Mouse (Mus musculus): ENCODE data around the gene Ddx43. TPM values are rescaled to one million over a fixed set of nuclear protein-coding genes. Genes with fewer than 3 reads are reported as not detected.
A peak's percentile ranks its signal among the peaks of the same experiment; 100 is the strongest.
"Not testable (repeated sequence)": the region's sequence is repeated elsewhere in the genome, so short reads cannot be mapped to it uniquely, and the experiment has no call there.

Gene Ddx43
- total RNA-seq (2015; ENCODE audit: low replicate concordance) = not detected in 2 replicates
- total RNA-seq (2017; ENCODE audit: low replicate concordance) = not detected in 2 replicates

DNA sequence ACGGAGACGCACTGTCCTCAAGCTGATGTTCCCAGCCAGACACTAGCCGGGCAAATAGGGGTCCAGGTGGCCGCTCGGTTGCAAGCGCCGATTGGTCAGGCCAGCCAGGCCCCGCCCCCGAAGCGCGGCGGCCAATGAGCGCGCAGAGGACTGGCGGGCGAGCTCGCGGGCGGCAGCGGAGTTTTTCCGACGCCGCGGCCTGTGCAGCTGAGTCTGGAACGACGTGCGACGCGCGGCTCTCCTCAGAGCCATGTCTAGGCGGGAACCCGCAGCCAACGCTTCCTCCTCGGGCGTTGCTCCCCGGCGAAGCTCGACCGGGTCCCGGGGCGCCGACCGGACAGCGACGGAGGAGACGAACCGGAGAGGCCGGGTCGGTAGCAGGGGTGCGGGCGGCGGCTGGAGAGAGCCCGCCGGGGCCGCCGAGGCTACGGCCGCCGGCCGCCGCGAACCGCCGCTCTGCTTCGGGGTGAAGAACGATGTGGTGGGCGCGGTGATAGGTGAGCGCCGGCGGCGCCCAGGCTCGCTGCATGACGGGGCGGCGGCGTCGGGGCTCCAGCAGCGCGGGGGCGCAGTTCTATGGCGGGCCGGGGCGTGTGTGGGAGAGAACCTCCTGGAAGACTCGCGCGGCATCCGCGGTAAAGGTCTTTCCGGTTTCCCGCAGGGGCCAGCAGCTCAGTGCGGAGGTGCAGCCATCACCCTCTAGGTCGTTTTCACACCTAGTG is at the start of gene Ddx43:
Gene Ddx43, plus strand, starts transcription at position 148 of the 722 bp plus-strand sequence.
- ATAC-seq (replicated peaks; ENCODE audit: low FRiP score, poor library complexity, severe bottlenecking) = no peak

- ATAC-seq (replicated peaks; ENCODE audit: low FRiP score, poor library complexity, severe bottlenecking) = no peak
Observed at GRCm38 (mm10) chr9:78347004-78347403, 48.6 kb upstream of the Ddx43 start.

DNA sequence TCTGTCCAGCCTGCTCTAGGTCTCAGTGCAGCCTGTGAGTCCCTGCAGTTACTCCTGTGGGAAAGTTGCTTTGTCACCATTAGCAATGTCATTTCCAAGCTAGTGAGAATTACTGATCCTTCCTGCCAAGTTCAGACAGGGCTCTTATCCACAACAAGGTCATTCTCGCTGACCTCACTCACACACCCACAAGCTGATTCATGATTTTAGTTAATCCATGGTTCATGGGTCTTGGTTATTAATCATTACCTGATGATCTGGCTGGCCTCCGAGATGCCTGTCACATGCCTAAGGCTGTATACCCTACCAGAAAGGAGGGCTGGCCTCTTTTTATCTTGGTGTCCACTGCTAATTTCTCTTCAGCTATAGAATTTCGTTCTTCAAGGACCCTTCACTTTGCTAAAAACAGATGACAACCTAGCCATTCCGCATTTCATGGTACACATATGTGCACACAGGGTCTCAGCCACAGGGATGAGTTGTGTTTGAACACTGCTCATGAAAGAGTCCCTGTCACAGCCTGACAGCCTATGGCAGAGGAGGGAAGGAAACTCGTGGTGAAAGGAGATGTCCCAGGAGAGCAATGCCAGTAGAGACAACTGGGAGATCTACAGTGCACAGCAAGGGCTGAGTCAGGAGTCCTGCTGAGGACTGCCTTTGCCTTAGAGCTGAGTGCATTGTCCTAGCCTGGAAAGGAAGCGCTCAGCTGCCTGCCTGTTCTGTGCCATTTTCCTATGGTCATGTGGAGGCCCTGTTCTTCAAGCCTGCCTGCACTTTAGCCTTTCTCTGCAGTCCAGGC is 47.2 kb upstream of the Ddx43 start:
- ATAC-seq (replicated peaks; ENCODE audit: low FRiP score, poor library complexity, severe bottlenecking) = not testable (repeated sequence)

- not testable (repeated sequence) for ATAC-seq (replicated peaks; ENCODE audit: low FRiP score, poor library complexity, severe bottlenecking)
Observed at GRCm38 (mm10) chr9:78349141-78349540, 46.4 kb upstream of the Ddx43 start.

GRCm38 (mm10) chr9:78350007-78350406 is 45.6 kb upstream of the Ddx43 start:
- not testable (repeated sequence) for ATAC-seq (replicated peaks; ENCODE audit: low FRiP score, poor library complexity, severe bottlenecking)

GRCm38 (mm10) chr9:78351504-78352220 is 43.9 kb upstream of the Ddx43 start:
- no peak for ATAC-seq (replicated peaks; ENCODE audit: low FRiP score, poor library complexity, severe bottlenecking)

DNA sequence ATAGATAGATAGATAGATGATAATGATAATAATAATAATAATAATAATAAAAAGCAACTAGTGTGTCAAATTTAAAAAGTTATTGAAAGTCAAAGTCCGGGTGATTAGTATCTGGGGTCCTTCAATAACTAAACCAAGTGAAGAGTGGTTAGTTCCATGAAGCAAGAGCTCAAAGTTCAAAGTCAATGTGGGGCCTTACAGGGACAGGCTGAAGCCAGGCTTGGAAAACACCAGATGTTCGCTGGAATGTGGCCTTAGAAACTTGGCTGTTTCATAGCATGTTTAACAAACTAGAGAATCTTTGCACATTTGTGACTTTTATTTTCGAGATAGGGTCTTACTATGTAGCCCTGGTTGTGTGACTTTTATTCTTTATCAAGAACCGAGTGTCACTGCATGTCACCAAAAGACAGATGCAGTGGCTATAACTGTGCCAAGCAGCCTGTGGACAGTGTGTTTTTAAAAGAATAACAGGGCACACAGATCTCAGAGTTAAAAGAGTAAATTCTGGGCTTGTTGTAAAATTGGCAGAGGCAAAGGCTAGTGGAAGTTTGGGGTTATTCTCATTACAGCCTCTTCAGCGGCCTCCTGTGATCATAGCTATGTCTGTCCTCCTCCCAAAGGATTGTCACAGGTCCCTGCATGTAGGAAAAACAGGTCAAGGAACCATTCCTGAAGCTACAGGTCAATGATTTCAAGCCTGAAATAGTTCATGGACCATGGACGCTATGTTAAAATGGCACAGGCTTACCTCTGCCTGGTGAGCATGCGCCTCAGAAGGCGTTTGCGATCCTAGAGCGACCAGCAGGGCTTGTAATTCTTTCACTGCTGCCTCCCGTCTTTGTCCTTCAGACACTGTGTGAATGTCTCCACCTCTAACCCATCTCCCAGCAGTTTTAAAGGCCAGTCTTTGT is 40.7 kb upstream of the Ddx43 start:
- no peak for ATAC-seq (replicated peaks; ENCODE audit: low FRiP score, poor library complexity, severe bottlenecking)

- no peak for ATAC-seq (replicated peaks; ENCODE audit: low FRiP score, poor library complexity, severe bottlenecking)
Observed at GRCm38 (mm10) chr9:78355611-78356010, 40.0 kb upstream of the Ddx43 start, which contains the start of gene Gsta2. Gene Gsta2, minus strand, starts transcription at chr9:78355788.

- peak; percentile 72 for ATAC-seq (replicated peaks; ENCODE audit: low FRiP score, poor library complexity, severe bottlenecking)
Observed at GRCm38 (mm10) chr9:78358053-78358452, 37.5 kb upstream of the Ddx43 start.

- ATAC-seq (replicated peaks; ENCODE audit: low FRiP score, poor library complexity, severe bottlenecking) = no peak
Observed at GRCm38 (mm10) chr9:78359750-78360483, 35.7 kb upstream of the Ddx43 start.

GRCm38 (mm10) chr9:78360484-78360872 is 35.1 kb upstream of the Ddx43 start:
- no peak for ATAC-seq (replicated peaks; ENCODE audit: low FRiP score, poor library complexity, severe bottlenecking)

- no peak for ATAC-seq (replicated peaks; ENCODE audit: low FRiP score, poor library complexity, severe bottlenecking)
Observed at GRCm38 (mm10) chr9:78363374-78363773, 32.2 kb upstream of the Ddx43 start.

DNA sequence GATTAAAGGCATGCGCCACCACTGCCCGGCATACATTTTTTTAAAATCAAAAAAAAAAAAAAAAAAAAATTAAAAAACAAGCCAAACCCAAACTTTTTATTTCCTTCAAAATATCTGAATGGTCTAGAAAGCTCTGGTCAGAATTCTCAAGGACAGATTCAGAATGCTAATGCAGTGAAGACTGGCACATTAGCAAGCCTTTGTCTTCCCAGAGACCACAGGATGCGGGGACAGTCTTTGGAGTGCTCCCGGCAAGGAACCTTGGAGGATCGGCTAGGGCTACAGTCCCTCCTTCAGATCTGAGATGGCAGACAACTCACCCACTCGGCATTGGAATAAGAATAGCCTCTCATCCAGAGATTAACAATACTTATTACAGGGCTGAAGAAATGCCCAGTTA is 30.9 kb upstream of the Ddx43 start:
- no peak for ATAC-seq (replicated peaks; ENCODE audit: low FRiP score, poor library complexity, severe bottlenecking)

GRCm38 (mm10) chr9:78365850-78366544 is 29.6 kb upstream of the Ddx43 start:
- no peak for ATAC-seq (replicated peaks; ENCODE audit: low FRiP score, poor library complexity, severe bottlenecking)

- ATAC-seq (replicated peaks; ENCODE audit: low FRiP score, poor library complexity, severe bottlenecking) = not testable (repeated sequence)
Observed at GRCm38 (mm10) chr9:78367959-78368358, 27.6 kb upstream of the Ddx43 start, which contains the start of gene Dppa5a. Gene Dppa5a, minus strand, starts transcription at chr9:78368177.

- ATAC-seq (replicated peaks; ENCODE audit: low FRiP score, poor library complexity, severe bottlenecking) = no peak
Observed at GRCm38 (mm10) chr9:78368671-78369293, 26.8 kb upstream of the Ddx43 start.

DNA sequence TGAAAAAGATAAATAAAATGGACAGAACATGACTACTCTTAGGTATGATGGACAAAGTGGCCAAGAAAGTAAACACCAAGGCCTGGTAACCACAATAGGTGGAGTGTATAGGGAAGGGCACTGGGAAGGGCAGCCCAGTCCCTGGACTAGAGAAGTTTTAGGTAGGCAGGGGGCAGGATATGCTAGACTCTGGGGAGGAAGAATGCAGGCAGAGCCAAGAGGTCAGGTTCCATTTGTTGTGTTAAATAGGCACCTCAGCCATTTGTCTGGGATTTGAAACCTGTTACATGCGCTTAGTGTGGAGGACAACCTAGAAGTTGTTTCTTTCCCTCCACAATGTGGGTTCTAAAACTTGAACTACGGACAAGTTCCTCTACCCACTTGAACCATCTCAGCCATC is 26.2 kb upstream of the Ddx43 start:
- ATAC-seq (replicated peaks; ENCODE audit: low FRiP score, poor library complexity, severe bottlenecking) = no peak

DNA sequence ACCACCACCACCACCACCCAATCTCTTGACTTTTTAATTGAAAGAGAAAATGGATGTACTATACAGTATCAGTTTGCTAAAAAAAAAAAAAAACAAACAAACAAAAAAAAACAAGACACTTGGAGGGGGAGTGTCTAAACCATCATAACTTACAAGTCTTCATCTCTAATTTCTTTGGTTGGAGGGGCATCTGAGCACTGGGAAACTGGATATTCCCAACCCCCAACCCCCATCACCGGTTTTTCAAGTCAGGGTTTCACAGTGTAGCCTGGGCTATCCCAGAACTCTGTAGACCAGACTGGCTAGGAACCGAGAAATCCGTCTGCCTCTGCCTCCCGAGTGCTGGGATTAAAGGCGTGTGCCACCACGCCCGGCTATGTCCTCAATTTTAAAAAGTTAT is 25.8 kb upstream of the Ddx43 start:
- no peak for ATAC-seq (replicated peaks; ENCODE audit: low FRiP score, poor library complexity, severe bottlenecking)
